Mouse (Mus musculus) bone marrow macrophage, adult 2 months (primary cell): Measurements from ENCODE around the gene 4921517D22Rik. TPM values are rescaled to one million over a fixed set of nuclear protein-coding genes. Genes with fewer than 3 reads are reported as not detected.

Experiments used
- H3K27ac ChIP-seq: 2 replicates; pipeline ENCODE4 v1.5.1; 2012; ENCODE audit warnings: low read depth, low read length; ENCODE audit not compliant: insufficient read depth
- H3K4me1 ChIP-seq: 2 replicates; pipeline ENCODE4 v1.6.1; 2012; ENCODE audit warnings: low read length; ENCODE audit not compliant: control insufficient read depth, insufficient read depth
- H3K4me3 ChIP-seq: 2 replicates; pipeline ENCODE4 v1.5.1; 2012; ENCODE audit warnings: mild to moderate bottlenecking, low read length, moderate library complexity; ENCODE audit not compliant: insufficient read depth
- CTCF ChIP-seq: IDR thresholded peaks from 2 replicates; pipeline ENCODE4 v1.5.1; 2012; ENCODE audit warnings: low read depth, mild to moderate bottlenecking, low read length, moderate library complexity
- POLR2A ChIP-seq: IDR thresholded peaks from 2 replicates; pipeline ENCODE4 v1.6.1; 2012; ENCODE audit warnings: mild to moderate bottlenecking, low read depth, low read length, borderline replicate concordance
- polyA plus RNA-seq: library from polyadenylated mRNA; stranded (reverse); fragments of >200 nt; gene quantifications from 2 replicates; pipeline ENCODE4 v1.2.4, GENCODE M21; 2012; ENCODE audit not compliant: missing spikeins, insufficient read depth, insufficient read length

4921517D22Rik gene
- polyA plus RNA-seq, 1 experiment = not detected

GRCm38 (mm10) chr13:59699131-59699530 is 5.2 kb upstream of the 4921517D22Rik start:
- Histone ChIP-seq H3K4me3 (no peak overlapping the region), H3K4me1 (peaks cover 16% of the 10 kb centered on the region), H3K27ac (no peak overlapping the region)
- TF ChIP-seq POLR2A (no peak), CTCF (no peak)

DNA sequence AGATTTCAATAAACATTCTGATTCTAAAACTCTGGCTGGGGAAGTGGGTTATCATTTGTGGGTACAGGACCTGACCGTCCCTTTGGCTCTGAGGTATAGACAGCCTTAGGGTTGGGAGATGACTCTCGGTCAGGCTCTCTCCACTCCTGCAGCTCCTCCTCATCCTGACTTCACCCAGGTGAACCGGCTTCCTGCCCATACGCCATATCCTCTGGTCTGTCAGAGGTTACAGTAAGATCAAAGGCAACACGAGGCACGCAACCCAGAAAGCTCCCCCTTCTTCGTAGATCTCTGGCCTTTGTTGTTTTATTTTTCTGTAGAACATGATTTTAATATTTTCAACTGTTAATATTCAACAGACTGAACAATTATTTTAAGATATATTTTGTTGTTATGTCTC is 1.9 kb upstream of the 4921517D22Rik start:
- no peak overlapping the region for H3K27ac ChIP-seq
- H3K4me1 ChIP-seq = peaks cover 13% of the 10 kb centered on the region
- no peak for TF ChIP-seq CTCF
- TF ChIP-seq POLR2A = no peak
- no peak overlapping the region for H3K4me3 ChIP-seq

DNA sequence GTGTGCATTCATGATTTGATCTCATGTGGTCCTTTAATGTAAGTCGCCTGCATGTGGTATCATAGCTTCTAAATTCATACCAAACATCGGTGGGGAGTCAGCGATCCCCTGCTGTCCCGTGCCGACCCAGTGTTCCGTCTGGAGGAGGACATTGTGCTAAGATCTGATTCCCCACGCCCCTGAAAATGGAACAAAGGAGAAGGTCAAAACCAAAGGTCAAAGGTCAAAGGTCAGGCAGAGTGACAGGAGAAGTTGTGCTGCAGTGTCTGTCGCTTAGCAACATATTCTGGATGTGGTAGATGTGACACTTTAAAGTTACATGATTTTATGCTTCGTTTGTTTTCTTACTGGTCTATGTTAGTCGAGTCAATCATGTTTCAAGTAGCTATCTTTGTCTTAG is 2.4 kb downstream of the 4921517D22Rik start:
- no peak overlapping the region for H3K4me3 ChIP-seq
- no peak for TF ChIP-seq CTCF
- TF ChIP-seq POLR2A = no peak
- no peak overlapping the region for H3K27ac ChIP-seq
- no peaks in the 10 kb centered on the region for H3K4me1 ChIP-seq

DNA sequence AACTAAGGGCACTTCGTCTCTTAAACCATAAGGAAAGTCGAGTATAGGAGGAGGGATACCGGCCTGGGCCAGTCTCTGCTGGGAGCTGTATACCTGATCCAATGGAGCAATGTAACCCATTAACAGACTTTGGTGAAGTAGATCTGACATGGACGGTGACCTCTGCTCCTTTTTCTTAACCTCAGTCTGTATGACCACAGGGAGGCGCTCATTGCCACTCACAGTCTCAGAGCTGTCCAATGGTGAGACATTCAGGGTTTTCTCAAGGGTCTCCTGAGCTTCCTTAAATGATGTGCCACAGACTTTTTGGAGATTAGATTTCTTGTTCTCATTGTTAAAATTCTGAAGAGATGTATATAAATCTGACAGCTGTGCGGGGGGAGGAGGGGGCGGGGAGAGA is 3.3 kb downstream of the 4921517D22Rik start:
- TF ChIP-seq CTCF (no peak), POLR2A (no peak)
- no peaks in the 10 kb centered on the region for H3K4me1 ChIP-seq
- H3K4me3 ChIP-seq = no peak overlapping the region
- no peak overlapping the region for H3K27ac ChIP-seq

GRCm38 (mm10) chr13:59689843-59690242 is 4.1 kb downstream of the 4921517D22Rik start:
- Histone ChIP-seq H3K27ac (no peak overlapping the region), H3K4me3 (no peak overlapping the region), H3K4me1 (no peaks in the 10 kb centered on the region)
- TF ChIP-seq CTCF = no peak
- TF ChIP-seq POLR2A = no peak

DNA sequence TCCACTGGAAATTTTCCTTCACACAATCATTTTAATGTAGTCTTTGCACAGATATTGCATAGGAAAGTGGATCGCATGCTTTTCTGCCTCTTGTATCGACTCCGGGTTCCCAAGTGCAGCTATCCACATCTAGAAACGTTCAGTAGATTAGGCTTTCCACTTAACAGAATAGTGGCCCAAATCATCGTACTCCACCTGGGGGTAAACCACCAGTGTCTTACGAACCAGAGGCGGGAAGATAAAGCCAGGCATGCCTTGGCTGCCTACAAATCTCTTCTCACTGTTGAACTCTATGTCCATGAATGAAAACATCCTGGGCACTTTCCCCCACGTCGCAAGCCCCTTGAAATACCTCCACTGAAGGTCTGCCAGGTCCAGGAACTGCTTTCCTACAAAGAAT is 4.6 kb downstream of the 4921517D22Rik start:
- Histone ChIP-seq H3K27ac (no peak overlapping the region), H3K4me3 (no peak overlapping the region), H3K4me1 (no peaks in the 10 kb centered on the region)
- TF ChIP-seq CTCF (no peak), POLR2A (no peak)

DNA sequence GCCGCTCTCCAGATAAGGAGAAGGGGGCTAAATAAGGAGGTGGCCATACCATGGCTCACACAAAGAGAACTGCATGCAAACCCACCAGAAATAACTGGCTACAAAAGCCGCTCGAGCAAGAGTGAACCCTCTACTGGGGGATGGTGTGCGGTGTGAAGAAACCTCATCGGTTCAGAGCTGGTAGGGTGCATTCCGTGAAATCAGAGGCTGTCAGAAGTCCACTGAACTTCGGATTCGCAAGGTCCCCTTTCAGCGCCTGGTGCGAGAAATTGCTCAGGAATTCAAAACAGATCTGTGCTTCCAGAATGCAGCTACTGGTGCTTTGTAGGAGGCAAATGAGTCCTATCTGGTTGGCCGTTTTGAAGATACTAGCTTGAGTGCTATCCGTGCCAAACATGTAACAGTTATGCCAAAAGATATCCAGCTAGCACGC is 5.6 kb downstream of the 4921517D22Rik start:
- no peak for TF ChIP-seq CTCF
- TF ChIP-seq POLR2A = no peak
- Histone ChIP-seq H3K27ac (no peak overlapping the region), H3K4me1 (no peaks in the 10 kb centered on the region), H3K4me3 (no peak overlapping the region)

DNA sequence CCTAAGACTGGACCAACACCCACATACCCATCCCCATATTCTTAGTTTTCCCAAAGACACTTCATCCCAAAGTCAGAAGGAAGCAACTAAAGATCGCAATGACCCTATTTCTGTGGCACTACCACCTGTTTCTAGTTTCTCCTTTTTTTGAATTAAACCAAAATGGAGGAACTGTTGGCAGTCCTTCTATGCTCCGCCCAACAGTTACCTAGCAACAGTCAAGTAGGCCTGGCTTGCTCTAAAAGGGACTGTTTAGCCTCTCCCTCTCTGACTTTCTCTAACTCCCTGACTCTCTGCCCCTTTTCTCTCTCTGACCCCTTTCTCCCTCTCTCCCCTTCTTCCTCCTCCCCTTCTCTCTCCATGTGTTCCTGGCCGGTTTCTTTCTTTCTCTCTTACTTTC is 8.7 kb downstream of the 4921517D22Rik start:
- H3K4me3 ChIP-seq = no peak overlapping the region
- no peak for TF ChIP-seq POLR2A
- no peak for TF ChIP-seq CTCF

GRCm38 (mm10) chr13:59682629-59683028 is 11.3 kb downstream of the 4921517D22Rik start:
- Histone ChIP-seq H3K4me3 (no peak overlapping the region), H3K27ac (no peak overlapping the region), H3K4me1 (no peaks in the 10 kb centered on the region)
- TF ChIP-seq POLR2A (no peak), CTCF (no peak)

More for the DNA sequence above, 8.7 kb downstream of the 4921517D22Rik start:
- Histone ChIP-seq H3K4me1 (no peaks in the 10 kb centered on the region), H3K27ac (no peak overlapping the region)

- no peak for TF ChIP-seq POLR2A
- no peak for TF ChIP-seq CTCF
- Histone ChIP-seq H3K4me1 (peaks cover 10% of the 10 kb centered on the region), H3K27ac (no peak overlapping the region), H3K4me3 (no peak overlapping the region)
Measured at GRCm38 (mm10) chr13:59679908-59680307, 14.0 kb downstream of the 4921517D22Rik start.

GRCm38 (mm10) chr13:59679306-59679705 is 14.6 kb downstream of the 4921517D22Rik start:
- Histone ChIP-seq H3K4me3 (no peak overlapping the region), H3K4me1 (peaks cover 10% of the 10 kb centered on the region), H3K27ac (no peak overlapping the region)
- TF ChIP-seq CTCF (no peak), POLR2A (no peak)
